Mouse (Mus musculus) gastrocnemius, adult 8-10 months (tissue): ENCODE data around the gene Lingo4. TPM values are rescaled to one million over a fixed set of nuclear protein-coding genes. Genes with fewer than 3 reads are reported as not detected.

Experiments
- DNase-seq, 2 experiments: peaks; one replicate each; pipeline ENCODE4 v3.0.0; 2022; ENCODE audit warnings: low spot score in 2 of 2
- total RNA-seq, 4 experiments: library from RNA; stranded (reverse); gene quantifications; 2 replicates each; pipeline ENCODE4 v1.2.4; 2022

Gene Lingo4
- total RNA-seq, result under 1 TPM; 0.29 to 0.40 (median 0.33) TPM

- DNase-seq, result no peak
These were observed at the start of gene Lingo4 for GRCm38 (mm10) chr3:94398217-94398616. Gene Lingo4, plus strand, starts transcription at chr3:94398517.

GRCm38 (mm10) chr3:94360812-94361211 is 37.5 kb upstream of the Lingo4 start:
- no peak for DNase-seq

- no peak for DNase-seq
These were observed 36.2 kb upstream of the Lingo4 start, which contains the start of gene C2cd4d for GRCm38 (mm10) chr3:94362138-94362537. Gene C2cd4d, plus strand, starts transcription at chr3:94362438.

GRCm38 (mm10) chr3:94363291-94364153 is 34.8 kb upstream of the Lingo4 start:
- peak; percentile 24 to 35 for DNase-seq

GRCm38 (mm10) chr3:94364154-94364526 is 34.2 kb upstream of the Lingo4 start:
- DNase-seq, result no peak

GRCm38 (mm10) chr3:94366761-94367160 is 31.6 kb upstream of the Lingo4 start:
- DNase-seq, result peak; percentile 47 to 55

GRCm38 (mm10) chr3:94367511-94367910 is 30.8 kb upstream of the Lingo4 start:
- no peak for DNase-seq

- DNase-seq, result no peak
These were observed 29.7 kb upstream of the Lingo4 start for GRCm38 (mm10) chr3:94368631-94369030.

- no peak for DNase-seq
These were observed 28.6 kb upstream of the Lingo4 start for GRCm38 (mm10) chr3:94369709-94370108.

GRCm38 (mm10) chr3:94371637-94372036 is 26.7 kb upstream of the Lingo4 start:
- DNase-seq, result peak; percentile 76 to 91

GRCm38 (mm10) chr3:94372038-94372437 is 26.3 kb upstream of the Lingo4 start:
- no peak for DNase-seq

- DNase-seq, result peak; percentile 49 to 75
These were observed 25.7 kb upstream of the Lingo4 start, which contains the start of gene Rorc for GRCm38 (mm10) chr3:94372641-94373040. Gene Rorc, plus strand, starts transcription at chr3:94372794.

GRCm38 (mm10) chr3:94373090-94373489 is 25.2 kb upstream of the Lingo4 start:
- DNase-seq, result no peak

- peak; percentile 65 to 83 for DNase-seq
These were observed 24.7 kb upstream of the Lingo4 start for GRCm38 (mm10) chr3:94373597-94374011.

- peak in 1 of 2 experiments; percentile 54 for DNase-seq
These were observed 23.7 kb upstream of the Lingo4 start for GRCm38 (mm10) chr3:94374636-94375035.

- no peak for DNase-seq
These were observed 23.2 kb upstream of the Lingo4 start for GRCm38 (mm10) chr3:94375146-94375545.

- DNase-seq, result no peak
These were observed 22.5 kb upstream of the Lingo4 start for GRCm38 (mm10) chr3:94375861-94376260.

GRCm38 (mm10) chr3:94377028-94377923 is 21.0 kb upstream of the Lingo4 start:
- DNase-seq, result no peak

GRCm38 (mm10) chr3:94379831-94380510 is 18.3 kb upstream of the Lingo4 start:
- no peak for DNase-seq

GRCm38 (mm10) chr3:94382308-94382707 is 16.0 kb upstream of the Lingo4 start:
- no peak for DNase-seq

- DNase-seq, result no peak
These were observed 14.8 kb upstream of the Lingo4 start for GRCm38 (mm10) chr3:94383476-94383875.
